In genomic region chr19:53925338-53925751, GRCm38 (mm10) we compare ENCODE assay signal across 8 mouse cellular contexts. TPM values are rescaled to one million over a fixed set of nuclear protein-coding genes. Genes with fewer than 3 reads are reported as not detected.
DNase-seq lines count a peak whose midpoint lies in the region; ATAC-seq and TF ChIP-seq lines count a peak whose summit lies in the region.

No protein-coding gene starts in this region.

- TF ChIP-seq CTCF in kidney, postnatal 0 days (IDR thresholded peaks at IDR 0.05; ENCODE audit: low read depth) = peak; percentile 63
- peak; percentile 56 to 64 (median 61) for TF ChIP-seq CTCF in MEL (IDR thresholded peaks at IDR 0.05 in 2 of 3, conservative IDR thresholded peaks at IDR 0.05 in 1 of 3; ENCODE audit: control insufficient read depth in 1 of 3, insufficient read depth in 1 of 3, low read depth in 2 of 3, low read length in 3 of 3, poor library complexity in 1 of 3, severe bottlenecking in 1 of 3)

- no peaks in the 10 kb centered on the region for H3K27me3 ChIP-seq in kidney, postnatal 0 days (ENCODE audit: insufficient read depth, low read length)
- no peaks in the 10 kb centered on the region for H3K27me3 ChIP-seq in kidney, embryonic 15.5 days
- H3K27me3 ChIP-seq in MEL (ENCODE audit: control insufficient read depth in 1 of 2, insufficient read depth in 2 of 2, low read length in 2 of 2) = no peaks in the 10 kb centered on the region

- DNase-seq in kidney, postnatal 0 days (ENCODE audit: low spot score) = peak; percentile 79
- DNase-seq in A20 (ENCODE audit: low read depth, low spot score) (peak; percentile 74), MEL (ENCODE audit: low read depth, low spot score) (peak; percentile 86)
- DNase-seq in induced T-regulatory cell, adult 2 months (ENCODE audit: low read depth) = peak; percentile 88
- DNase-seq in thymus, postnatal 36 days = peak; percentile 40 to 50
- DNase-seq in layer of hippocampus, adult 11-12 months (ENCODE audit: low spot score) = no peak
- DNase-seq in left cerebral cortex, adult 9 months (ENCODE audit: low spot score in 2 of 2) = no peak

- peaks cover 30% of the 10 kb centered on the region for H3K36me3 ChIP-seq in kidney, postnatal 0 days (ENCODE audit: insufficient read depth, low read length)
- peaks cover 73% of the 10 kb centered on the region for H3K36me3 ChIP-seq in kidney, embryonic 15.5 days
- H3K36me3 ChIP-seq in MEL (ENCODE audit: control insufficient read depth in 1 of 2, insufficient read depth in 2 of 2, low read length in 2 of 2) = peaks cover 11 to 25% of the 10 kb centered on the region in 2 experiments

- no peaks in the 10 kb centered on the region for H3K4me1 ChIP-seq in kidney, postnatal 0 days (replicated peaks; ENCODE audit: insufficient read depth, low read length)
- H3K4me1 ChIP-seq in kidney, embryonic 15.5 days = no peaks in the 10 kb centered on the region
- peaks cover 11 to 26% of the 10 kb centered on the region in 2 experiments for H3K4me1 ChIP-seq in MEL (ENCODE audit: control insufficient read depth in 1 of 2, insufficient read depth in 2 of 2, low read length in 2 of 2)

- peak; percentile 68 for TF ChIP-seq RAD21 in MEL (IDR thresholded peaks at IDR 0.05; ENCODE audit: low read depth, low read length)

- no peak for TF ChIP-seq POLR2A in MEL (IDR thresholded peaks at IDR 0.05; ENCODE audit: control insufficient read depth in 1 of 2, insufficient read depth in 1 of 2, low read depth in 1 of 2, low read length in 2 of 2, poor library complexity in 1 of 2)

- H3K4me2 ChIP-seq in kidney, postnatal 0 days (ENCODE audit: low read length) = no peak overlapping the region
- no peak overlapping the region for H3K4me2 ChIP-seq in kidney, embryonic 15.5 days

- H3K9me3 ChIP-seq in kidney, postnatal 0 days (replicated peaks; ENCODE audit: low read length) = no peaks in the 10 kb centered on the region
- no peaks in the 10 kb centered on the region for H3K9me3 ChIP-seq in kidney, embryonic 15.5 days (replicated peaks)
- H3K9me3 ChIP-seq in MEL (replicated peaks; ENCODE audit: insufficient read depth, low read length) = no peaks in the 10 kb centered on the region

- no peak overlapping the region for H3K4me3 ChIP-seq in kidney, postnatal 0 days (replicated peaks; ENCODE audit: low read depth, low read length)
- no peak overlapping the region for H3K4me3 ChIP-seq in kidney, embryonic 15.5 days (replicated peaks)
- no peak overlapping the region for H3K4me3 ChIP-seq in MEL (ENCODE audit: control insufficient read depth in 1 of 2, insufficient read depth in 1 of 2, low read depth in 2 of 2, low read length in 2 of 2)

- H3K27ac ChIP-seq in kidney, postnatal 0 days = no peak overlapping the region
- H3K27ac ChIP-seq in kidney, embryonic 15.5 days = no peak overlapping the region
- no peak overlapping the region for H3K27ac ChIP-seq in MEL (ENCODE audit: control insufficient read depth, low read depth, low read length)

- H3K79me2 ChIP-seq in MEL (ENCODE audit: control insufficient read depth, insufficient read depth, low read length, poor library complexity) = no peaks in the 10 kb centered on the region

- 88% methylated on average over 2 of the region's 2 CpGs for WGBS in kidney, postnatal 0 days
- 94% methylated on average over 2 of the region's 2 CpGs for WGBS in kidney, embryonic 15.5 days

- H3K9ac ChIP-seq in kidney, postnatal 0 days (ENCODE audit: low read depth, low read length) = no peak overlapping the region
- H3K9ac ChIP-seq in kidney, embryonic 15.5 days = no peak overlapping the region
- no peak overlapping the region for H3K9ac ChIP-seq in MEL (ENCODE audit: control insufficient read depth, low read depth, low read length, poor library complexity, severe bottlenecking)

- no peak; a peak in 1 of 4 replicates for TF ChIP-seq EP300 in MEL (IDR thresholded peaks at IDR 0.05; ENCODE audit: low read depth in 1 of 2, low read length in 2 of 2)

- no peak for ATAC-seq in kidney, postnatal 0 days (replicated peaks; ENCODE audit: low FRiP score, low read depth)
- no peak for ATAC-seq in kidney, embryonic 15.5 days (replicated peaks; ENCODE audit: low FRiP score)

TF ChIP-seq in MEL, 35 proteins besides CTCF, POLR2A, EP300 and RAD21:
- TF ChIP-seq USF2 (IDR thresholded peaks at IDR 0.05; ENCODE audit: borderline replicate concordance in 1 of 2, insufficient read depth in 1 of 2, low read depth in 1 of 2, low read length in 2 of 2) (no peak), MYB (IDR thresholded peaks at IDR 0.05; ENCODE audit: low read depth, low read length) (no peak), ZKSCAN1 (IDR thresholded peaks at IDR 0.05; ENCODE audit: low read depth, low read length) (no peak), TCF12 (IDR thresholded peaks at IDR 0.05; ENCODE audit: low read depth, low read length) (no peak), MAX (IDR thresholded peaks at IDR 0.05; ENCODE audit: low read length) (peak; percentile 63; the same call in 1 of the 2 replicates), JUND (IDR thresholded peaks at IDR 0.05; ENCODE audit: low read depth, low read length) (no peak), UBTF (IDR thresholded peaks at IDR 0.05; ENCODE audit: borderline replicate concordance, insufficient read depth, low read depth, low read length) (no peak), NRF1 (IDR thresholded peaks at IDR 0.05; ENCODE audit: insufficient read depth, low read depth, low read length, poor library complexity, severe bottlenecking) (no peak), CHD1 (IDR thresholded peaks at IDR 0.05; ENCODE audit: low read depth, low read length) (no peak), MAFK (IDR thresholded peaks at IDR 0.05; ENCODE audit: borderline replicate concordance, low read depth, low read length) (no peak), USF1 (IDR thresholded peaks at IDR 0.05; ENCODE audit: low read depth, low read length) (no peak), CHD2 (IDR thresholded peaks at IDR 0.05; ENCODE audit: low read length) (no peak), RCOR1 (IDR thresholded peaks at IDR 0.05; ENCODE audit: low read depth, low read length) (no peak), MAZ (IDR thresholded peaks at IDR 0.05; ENCODE audit: low read depth, low read length) (no peak), ZNF384 (IDR thresholded peaks at IDR 0.05; ENCODE audit: low read depth, low read length) (0 out of 2 replicates have a peak, but pooled peaks have one; percentile 32), ETS1 (IDR thresholded peaks at IDR 0.05; ENCODE audit: low read depth, low read length) (0 out of 2 replicates have a peak, but pooled peaks have one; percentile 7), TBP (IDR thresholded peaks at IDR 0.05; ENCODE audit: low read depth, low read length) (no peak), ELF1 (IDR thresholded peaks at IDR 0.05; ENCODE audit: low read depth, low read length) (no peak), SMC3 (IDR thresholded peaks at IDR 0.05; ENCODE audit: low read depth, low read length) (peak; percentile 74), KAT2A (conservative IDR thresholded peaks at IDR 0.05; ENCODE audit: low read depth, low read length) (no peak), BHLHE40 (IDR thresholded peaks at IDR 0.05; ENCODE audit: borderline replicate concordance, low read depth, low read length) (no peak), POLR2AphosphoS2 (IDR thresholded peaks at IDR 0.05; ENCODE audit: low read length) (no peak), GATA1 (IDR thresholded peaks at IDR 0.05; ENCODE audit: low read depth, low read length) (peak; percentile 50), TAL1 (IDR thresholded peaks at IDR 0.05; ENCODE audit: low read length) (no peak), ZC3H11A (IDR thresholded peaks at IDR 0.05; ENCODE audit: low read depth, low read length) (peak; percentile 71), NELFE (IDR thresholded peaks at IDR 0.05; ENCODE audit: low read depth, low read length) (no peak), GABPA (IDR thresholded peaks at IDR 0.05; ENCODE audit: low read depth, low read length) (no peak), POLR2AphosphoS5 (IDR thresholded peaks at IDR 0.05; ENCODE audit: borderline replicate concordance, low read depth, low read length) (no peak), MYC (IDR thresholded peaks at IDR 0.05; ENCODE audit: low read depth, low read length) (peak; percentile 95), HCFC1 (IDR thresholded peaks at IDR 0.05; ENCODE audit: low read depth, low read length) (no peak), MEF2A (IDR thresholded peaks at IDR 0.05; ENCODE audit: extremely low read depth, insufficient replicate concordance, low read depth, low read length, poor library complexity, severe bottlenecking) (no peak), MXI1 (IDR thresholded peaks at IDR 0.05; ENCODE audit: low read depth, low read length) (peak; percentile 48; the same call in 1 of the 2 replicates), E2F4 (IDR thresholded peaks at IDR 0.05; ENCODE audit: borderline replicate concordance, low read depth, low read length) (no peak)

RNA-seq across cellular contexts. Expression of gene Shoc2, which starts 18.8 kb away (rescaled TPM):
- polyA plus RNA-seq in kidney, postnatal 0 days (2015; fragmentation: Nextera tagmentation; extraction: Ambion mirVana) = 34.2 and 34.5 TPM in 2 replicates
- polyA plus RNA-seq in kidney, embryonic 15.5 days (2015; fragmentation: Nextera tagmentation; extraction: Ambion mirVana) = 50.2 and 51.5 TPM in 2 replicates
- 33.4 and 37.0 TPM in 2 replicates for total RNA-seq in MEL (2012; rRNA removed)
- 10 to 100 TPM in 1 of 2 experiments, not detected in 1; 55.6 TPM for polyA plus RNA-seq in MEL (2012; ENCODE audit: insufficient read depth in 1 of 2, insufficient read length in 2 of 2, low read depth in 1 of 2, low replicate concordance in 2 of 2, missing spikeins in 1 of 2)

RNA-seq across cellular contexts. Expression of gene Bbip1, which starts 19.1 kb away (rescaled TPM):
- polyA plus RNA-seq in kidney, postnatal 0 days (2015; fragmentation: Nextera tagmentation; extraction: Ambion mirVana) = 107 and 111 TPM in 2 replicates
- polyA plus RNA-seq in kidney, embryonic 15.5 days (2015; fragmentation: Nextera tagmentation; extraction: Ambion mirVana) = 72.3 and 81.5 TPM in 2 replicates
- 71.3 and 81.9 TPM in 2 replicates for total RNA-seq in MEL (2012; rRNA removed)
- 10 to 100 TPM in 1 of 2 experiments, not detected in 1; 75.9 TPM for polyA plus RNA-seq in MEL (2012; ENCODE audit: insufficient read depth in 1 of 2, insufficient read length in 2 of 2, low read depth in 1 of 2, low replicate concordance in 2 of 2, missing spikeins in 1 of 2)

RNA-seq across cellular contexts. Expression of gene Pdcd4, which starts 33.3 kb away (rescaled TPM):
- polyA plus RNA-seq in kidney, postnatal 0 days (2015; fragmentation: Nextera tagmentation; extraction: Ambion mirVana) = 119 and 121 TPM in 2 replicates
- 122 and 124 TPM in 2 replicates for polyA plus RNA-seq in kidney, embryonic 15.5 days (2015; fragmentation: Nextera tagmentation; extraction: Ambion mirVana)
- 19.7 and 30.0 TPM in 2 replicates for total RNA-seq in MEL (2012; rRNA removed)
- polyA plus RNA-seq in MEL (2012; ENCODE audit: insufficient read depth in 1 of 2, insufficient read length in 2 of 2, low read depth in 1 of 2, low replicate concordance in 2 of 2, missing spikeins in 1 of 2) = 10 to 100 TPM in 1 of 2 experiments, not detected in 1; 37.6 TPM

Comparison
In these comparisons a context has a peak if more than half of its experiments do, and no peak if none do; other contexts are left out.
1. DNase-seq: peak in kidney, postnatal 0 days (single experiment), A20 (single experiment), MEL (single experiment), induced T-regulatory cell, adult 2 months (single experiment) and thymus, postnatal 36 days (2 of 2); none in layer of hippocampus, adult 11-12 months (single experiment) and left cerebral cortex, adult 9 months (0 of 2).